Mouse (Mus musculus) forebrain, embryonic 14.5 days (tissue): ENCODE measurements around the gene Mbd5. TPM values are rescaled to one million over a fixed set of nuclear protein-coding genes. Genes with fewer than 3 reads are reported as not detected.

Source experiments
- ATAC-seq: fragments of 200-750 bp; cut with Nextera tagmentation; 2 replicates; pipeline ENCODE4 v1.8.0; 2017; ENCODE audit warnings: mild to moderate bottlenecking, moderate library complexity
- DNase-seq: peaks from one replicate; pipeline ENCODE4 v3.0.0-alpha.2; 2015; ENCODE audit warnings: low spot score
- H3K27ac ChIP-seq: fragments of 300-500 bp; sonication (generic); 2 replicates; pipeline ENCODE4 v1.5.1; 2014; ENCODE audit warnings: low read depth, mild to moderate bottlenecking, control low read depth, low read length, moderate library complexity
- H3K27me3 ChIP-seq: fragments of 300-500 bp; sonication (generic); replicated peaks from 2 replicates; pipeline ENCODE4 v1.6.1; 2014; ENCODE audit warnings: low read length, control low read depth, mixed read lengths; ENCODE audit not compliant: control insufficient read depth, insufficient read depth
- H3K36me3 ChIP-seq: fragments of 300-500 bp; sonication (generic); 2 replicates; pipeline ENCODE4 v1.6.1; 2014; ENCODE audit warnings: low read length, control low read depth; ENCODE audit not compliant: control insufficient read depth, insufficient read depth
- H3K4me1 ChIP-seq: fragments of 300-500 bp; sonication (generic); 2 replicates; pipeline ENCODE4 v1.6.1; 2014; ENCODE audit warnings: antibody characterized with exemption, low read length, control low read depth; ENCODE audit not compliant: control insufficient read depth, insufficient read depth
- H3K4me2 ChIP-seq: fragments of 300-500 bp; sonication (generic); 2 replicates; pipeline ENCODE4 v1.6.1; 2014; ENCODE audit warnings: mild to moderate bottlenecking, control low read depth, low read length
- H3K4me3 ChIP-seq: fragments of 300-500 bp; sonication (generic); 2 replicates; pipeline ENCODE4 v1.5.1; 2014; ENCODE audit warnings: low read depth, low read length, control low read depth
- H3K9ac ChIP-seq: fragments of 300-500 bp; sonication (generic); 2 replicates; pipeline ENCODE4 v1.6.1; 2014; ENCODE audit warnings: mild to moderate bottlenecking, low read length, control low read depth, moderate library complexity
- H3K9me3 ChIP-seq: fragments of 300-500 bp; sonication (generic); replicated peaks from 2 replicates; pipeline ENCODE4 v1.6.1; 2016; ENCODE audit warnings: low read length, control low read depth, mixed read lengths; ENCODE audit not compliant: control insufficient read depth
- WGBS: fragments of 180-500 bp; shearing (Covaris S2); extraction: QIAGEN DNeasy Blood & Tissue Kit; methylation state at CpG from one replicate; pipeline ENCODE4 v1.1.7; 2014; 5-methylcytosine and 5-hydroxymethylcytosine counted together
- polyA plus RNA-seq: library from polyadenylated mRNA; unstranded; fragments of >200 nt; fragmentation: Nextera tagmentation; extraction: Ambion mirVana; gene quantifications from 2 replicates; pipeline ENCODE4 v1.2.1, GENCODE M21; 2014

The Mbd5 gene
- polyA plus RNA-seq, 1 experiment from 2014 or later, result 27.2 TPM

GRCm38 (mm10) chr2:49359706-49360105 is 410.4 kb downstream of the Mbd5 start:
- 71% methylated on average over 4 of the region's 4 CpGs for WGBS
- no peaks in the 10 kb centered on the region for H3K36me3 ChIP-seq
- H3K4me2 ChIP-seq, result no peak overlapping the region
- no peaks in the 10 kb centered on the region for H3K27me3 ChIP-seq
- no peak for DNase-seq
- H3K4me1 ChIP-seq, result no peaks in the 10 kb centered on the region
- H3K9ac ChIP-seq, result no peak overlapping the region
- no peak overlapping the region for H3K4me3 ChIP-seq
- H3K9me3 ChIP-seq, result no peaks in the 10 kb centered on the region
- H3K27ac ChIP-seq, result no peak overlapping the region
- no peak for ATAC-seq

DNA sequence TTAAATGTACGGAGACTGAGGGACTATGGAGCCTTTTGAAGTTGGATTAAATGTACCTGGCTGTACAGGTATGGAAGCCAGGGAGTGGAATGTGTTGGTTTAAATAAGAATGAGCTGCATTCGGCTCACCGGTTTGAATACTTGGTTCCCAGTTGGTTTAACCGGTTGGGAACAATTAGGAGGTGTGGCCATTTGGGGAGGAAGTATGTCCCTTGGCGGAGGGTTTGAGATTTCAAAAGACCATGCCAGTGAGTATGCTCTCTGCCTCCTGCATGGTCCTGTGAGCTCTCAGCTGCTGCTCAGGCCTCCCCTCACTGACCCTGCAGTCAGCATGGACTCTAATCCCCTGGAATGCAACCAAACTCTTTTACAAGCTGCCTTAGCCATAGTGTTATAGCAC is 415.2 kb downstream of the Mbd5 start:
- DNase-seq (no peak), ATAC-seq (no peak)
- H3K9me3 ChIP-seq, result no peaks in the 10 kb centered on the region
- H3K27ac ChIP-seq, result no peak overlapping the region
- H3K4me2 ChIP-seq, result no peak overlapping the region
- H3K36me3 ChIP-seq, result no peaks in the 10 kb centered on the region
- no peaks in the 10 kb centered on the region for H3K27me3 ChIP-seq
- no peaks in the 10 kb centered on the region for H3K4me1 ChIP-seq
- no peak overlapping the region for H3K9ac ChIP-seq
- H3K4me3 ChIP-seq, result no peak overlapping the region
- 39% methylated on average over 5 of the region's 5 CpGs for WGBS

- no peak for DNase-seq
- Histone ChIP-seq H3K36me3 (no peaks in the 10 kb centered on the region), H3K4me2 (no peak overlapping the region), H3K4me1 (no peaks in the 10 kb centered on the region), H3K4me3 (no peak overlapping the region), H3K9me3 (no peaks in the 10 kb centered on the region), H3K27me3 (no peaks in the 10 kb centered on the region), H3K9ac (no peak overlapping the region), H3K27ac (no peak overlapping the region)
- ATAC-seq, result no peak
- WGBS, result 91% methylated on average over 14 of the region's 14 CpGs
These were observed 417.7 kb downstream of the Mbd5 start for GRCm38 (mm10) chr2:49366878-49367545.

- H3K27me3 ChIP-seq, result no peaks in the 10 kb centered on the region
- no peak overlapping the region for H3K27ac ChIP-seq
- H3K4me1 ChIP-seq, result no peaks in the 10 kb centered on the region
- no peak overlapping the region for H3K9ac ChIP-seq
- no peaks in the 10 kb centered on the region for H3K36me3 ChIP-seq
- DNase-seq (no peak), ATAC-seq (no peak)
- WGBS, result 70% methylated on average over 17 of the region's 17 CpGs
- H3K4me2 ChIP-seq, result no peak overlapping the region
- no peaks in the 10 kb centered on the region for H3K9me3 ChIP-seq
- no peak overlapping the region for H3K4me3 ChIP-seq
These were observed 418.2 kb downstream of the Mbd5 start for GRCm38 (mm10) chr2:49367546-49367917.

GRCm38 (mm10) chr2:49371632-49372031 is 422.3 kb downstream of the Mbd5 start:
- WGBS, result 36% methylated on average over 5 of the region's 5 CpGs
- no peaks in the 10 kb centered on the region for H3K36me3 ChIP-seq
- ATAC-seq, result no peak

GRCm38 (mm10) chr2:49372586-49372985 is 423.3 kb downstream of the Mbd5 start:
- Histone ChIP-seq H3K9ac (no peak overlapping the region), H3K4me1 (no peaks in the 10 kb centered on the region), H3K27me3 (no peaks in the 10 kb centered on the region), H3K4me3 (no peak overlapping the region), H3K4me2 (no peak overlapping the region), H3K9me3 (no peaks in the 10 kb centered on the region), H3K27ac (no peak overlapping the region), H3K36me3 (no peaks in the 10 kb centered on the region)
- ATAC-seq (no peak), DNase-seq (no peak)
- 67% methylated on average over 3 of the region's 3 CpGs for WGBS

More at GRCm38 (mm10) chr2:49371632-49372031, 422.3 kb downstream of the Mbd5 start:
- no peak for DNase-seq
- Histone ChIP-seq H3K9me3 (no peaks in the 10 kb centered on the region), H3K27me3 (no peaks in the 10 kb centered on the region), H3K4me1 (no peaks in the 10 kb centered on the region), H3K4me2 (no peak overlapping the region), H3K9ac (no peak overlapping the region), H3K4me3 (no peak overlapping the region), H3K27ac (no peak overlapping the region)

Other genes starting within 250 kb of the Mbd5 start
- 39.7 and 45.6 TPM in 2 replicates for gene Acvr2a, start 135.4 kb upstream of the Mbd5 start, polyA plus RNA-seq
- gene Orc4, start 769 bp downstream of the Mbd5 start, polyA plus RNA-seq, result 96.1 and 107 TPM in 2 replicates